Mouse (Mus musculus) thymus, postnatal 4 days (tissue): ENCODE data around the gene Asic3.

Experiments used
- DNase-seq: peaks from one replicate; pipeline ENCODE4 v3.0.0; 2021

Asic3 gene

GRCm38 (mm10) chr5:24423129-24424003, 10.2 kb downstream of the Asic3 start, which contains the start of the genes Cdk5 and Slc4a2:
Gene Cdk5 (minus strand): TSS chr5:24423530.
Gene Slc4a2 (plus strand): TSS chr5:24423837.
- peak; percentile 98 for DNase-seq

DNA sequence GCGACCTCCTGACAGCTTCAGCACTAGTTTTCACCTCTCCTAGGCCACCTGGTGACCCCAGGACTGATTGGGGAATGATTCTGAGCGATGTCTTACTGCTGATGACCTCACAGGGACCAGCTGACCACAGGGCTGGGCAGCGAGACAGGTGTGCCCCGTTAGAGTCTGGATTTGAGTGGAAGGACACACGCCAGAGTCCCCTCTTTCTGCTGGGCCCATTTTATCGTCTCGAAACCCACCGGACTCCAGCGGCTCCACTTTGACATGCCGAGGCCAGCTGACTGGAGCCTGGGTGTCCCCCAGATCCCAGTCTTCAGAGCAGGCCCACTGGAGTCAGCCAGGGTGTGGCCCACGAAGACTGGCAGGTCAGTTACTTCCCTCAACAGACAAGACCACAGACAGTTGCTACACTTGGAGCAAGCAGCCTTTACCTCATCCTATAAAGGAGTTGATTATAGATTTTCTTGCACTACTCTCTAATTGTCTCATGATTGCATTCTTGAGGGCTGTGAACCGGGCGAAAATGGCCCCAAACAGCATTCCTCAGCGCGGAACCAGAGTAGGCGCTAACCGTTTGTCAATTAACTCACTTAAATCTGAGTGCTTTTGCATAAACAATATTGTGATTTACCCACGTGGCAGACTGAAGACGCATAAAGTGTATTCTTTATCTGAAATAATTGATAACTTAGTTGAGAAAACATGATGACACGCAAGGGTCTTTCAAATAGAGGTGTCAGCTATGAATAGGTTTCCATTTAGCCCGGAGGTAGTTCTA, 11.0 kb downstream of the Asic3 start:
- peak; percentile 39 for DNase-seq

DNA sequence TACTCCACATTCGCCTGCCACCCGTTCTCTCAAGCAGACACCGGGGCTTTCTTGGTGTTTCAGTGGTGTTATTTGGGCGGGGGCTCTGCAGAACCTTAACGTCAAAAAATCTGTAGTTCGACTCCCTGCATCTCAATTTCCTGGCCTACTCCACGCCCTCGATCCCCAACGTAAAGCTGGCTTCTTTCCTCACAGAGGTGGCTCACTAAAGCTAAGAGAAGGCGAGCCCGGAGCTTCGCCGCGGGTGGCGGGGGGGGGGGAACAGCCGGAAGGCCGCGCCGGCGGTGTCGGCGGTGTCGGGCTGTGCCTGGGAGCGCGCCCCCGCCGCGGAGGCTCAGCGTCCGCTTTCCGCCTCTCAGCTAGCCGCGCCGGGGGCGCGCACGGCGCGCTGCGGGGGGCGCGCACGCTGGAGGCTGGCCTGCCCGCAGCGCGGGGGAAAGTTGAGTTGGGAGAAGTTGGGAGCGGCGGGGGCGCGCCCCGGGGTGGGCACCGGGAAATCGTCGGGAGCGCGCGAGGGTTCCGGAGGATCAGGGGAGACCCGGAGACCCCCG, 11.7 kb downstream of the Asic3 start:
- DNase-seq, result peak; percentile 91

GRCm38 (mm10) chr5:24425421-24426036, 12.3 kb downstream of the Asic3 start:
- DNase-seq, result peak; percentile 84

GRCm38 (mm10) chr5:24426037-24426432, 12.8 kb downstream of the Asic3 start:
- DNase-seq, result peak; percentile 59

DNA sequence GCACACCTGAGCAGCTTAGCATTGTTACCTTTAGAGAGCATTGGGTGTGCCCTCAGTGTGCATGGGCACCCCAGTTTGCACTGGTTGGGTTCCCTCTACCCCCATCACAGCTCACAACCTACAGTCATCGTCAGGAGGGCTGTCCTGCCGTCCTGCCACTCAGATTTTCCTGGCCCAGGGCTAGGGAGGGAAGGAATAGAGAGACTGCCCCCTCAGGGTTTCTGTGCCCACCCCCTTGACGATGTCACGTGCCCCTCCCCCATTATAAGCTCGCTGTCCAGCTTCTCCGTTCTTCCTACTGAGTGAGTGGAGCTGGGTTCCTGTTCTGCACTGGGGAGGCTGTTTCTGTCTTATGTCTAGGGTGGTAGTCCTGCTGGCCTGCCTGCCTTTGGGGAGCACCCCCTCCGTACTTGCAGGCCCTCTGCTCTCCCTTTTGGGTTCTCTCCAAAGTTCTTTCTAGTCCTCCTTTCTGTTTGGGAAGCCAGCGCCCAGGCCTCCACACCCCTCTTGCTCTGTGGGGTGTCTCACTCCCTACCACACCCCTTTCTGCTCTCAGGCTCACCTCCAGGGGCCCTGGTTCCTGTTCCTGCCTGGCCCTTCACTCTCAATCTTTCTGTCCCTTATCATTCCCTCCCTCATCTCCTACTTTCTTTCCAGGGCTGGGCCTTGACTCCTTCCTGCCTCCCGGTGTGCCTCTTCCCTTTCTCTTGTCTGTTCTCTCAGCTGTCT, 13.5 kb downstream of the Asic3 start:
- DNase-seq, result no peak

DNA sequence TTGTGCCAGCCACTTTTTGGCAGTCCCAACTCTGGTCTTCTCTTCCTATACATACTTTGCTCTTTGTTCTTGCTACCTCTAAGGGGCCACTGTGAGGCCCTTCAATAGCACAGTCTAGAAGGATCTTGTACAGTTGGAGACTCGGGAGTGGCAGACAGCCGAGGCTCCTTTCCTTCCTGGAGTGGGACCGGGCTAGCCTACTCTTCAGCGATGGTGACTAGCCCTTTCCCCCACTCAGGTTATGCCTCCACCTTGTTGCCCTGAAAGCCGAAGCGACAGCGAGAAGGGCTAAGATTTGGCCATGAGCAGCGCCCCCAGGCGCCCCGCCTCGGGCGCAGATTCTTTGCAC, 14.1 kb downstream of the Asic3 start:
- DNase-seq, result no peak

GRCm38 (mm10) chr5:24427981-24428402, 14.8 kb downstream of the Asic3 start:
- DNase-seq, result no peak

GRCm38 (mm10) chr5:24428596-24428995, 15.4 kb downstream of the Asic3 start:
- DNase-seq, result no peak

DNA sequence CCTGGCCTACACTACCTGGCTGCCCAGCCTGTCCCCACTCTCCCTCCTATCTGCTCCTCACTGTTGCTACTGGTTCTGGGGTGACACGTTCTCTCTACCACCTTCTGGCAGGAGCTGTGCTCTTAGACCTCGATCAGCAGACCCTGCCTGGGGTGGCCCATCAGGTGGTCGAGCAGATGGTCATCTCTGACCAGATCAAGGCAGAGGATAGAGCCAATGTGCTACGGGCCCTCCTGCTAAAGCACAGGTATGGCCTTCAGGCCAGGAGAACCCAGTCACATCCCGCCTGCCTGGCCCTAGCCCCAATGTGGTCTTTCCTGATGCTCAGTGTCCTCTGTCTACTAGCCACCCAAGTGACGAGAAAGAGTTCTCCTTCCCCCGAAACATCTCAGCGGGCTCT, 20.8 kb downstream of the Asic3 start:
- no peak for DNase-seq

DNA sequence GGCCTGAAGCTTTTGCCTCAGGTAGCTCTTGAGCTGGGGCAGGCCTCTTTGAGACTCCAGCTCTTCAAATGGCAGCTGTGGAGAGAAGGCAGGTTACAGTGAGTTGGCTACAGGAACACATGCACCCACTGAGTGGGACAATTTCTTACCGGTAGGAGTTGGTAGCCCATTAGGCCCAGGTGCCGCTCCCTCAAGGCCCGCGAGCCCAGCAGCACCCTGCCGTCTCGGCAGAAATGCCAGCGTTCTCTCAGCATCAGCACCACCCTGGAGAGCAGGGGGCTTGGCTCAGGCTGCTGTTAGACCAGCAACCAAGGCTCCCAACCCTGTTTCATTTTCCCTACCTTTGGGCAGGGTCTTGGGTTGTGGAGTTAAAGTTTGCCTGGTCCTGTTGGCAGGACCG, 28.0 kb downstream of the Asic3 start:
- no peak for DNase-seq

DNA sequence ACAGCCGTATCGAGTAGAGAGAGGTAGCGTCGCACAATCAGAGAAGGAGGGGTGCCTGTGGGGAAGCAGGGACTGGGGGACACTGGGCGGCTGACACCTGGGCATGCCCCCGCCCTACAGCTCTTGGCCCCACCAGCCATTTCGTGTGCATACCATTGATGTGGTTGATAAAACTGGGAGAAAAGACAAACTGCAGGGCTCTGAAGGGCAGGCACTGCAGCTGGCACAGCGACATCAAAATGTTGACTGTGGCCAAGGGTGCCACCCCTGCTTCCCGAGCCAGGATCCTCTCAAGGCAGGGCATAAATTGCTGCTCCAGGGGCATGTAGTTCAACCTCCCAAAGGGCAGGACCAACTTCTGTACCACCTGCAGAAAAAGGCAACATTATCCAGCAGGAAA, 28.8 kb downstream of the Asic3 start:
- peak; percentile 38 for DNase-seq

- DNase-seq, result no peak
These were observed 30.0 kb downstream of the Asic3 start for GRCm38 (mm10) chr5:24443204-24443603.

GRCm38 (mm10) chr5:24443927-24444326, 30.7 kb downstream of the Asic3 start:
- peak; percentile 24 for DNase-seq

- peak; percentile 98 for DNase-seq
These were observed 31.7 kb downstream of the Asic3 start, which contains the start of gene Fastk for GRCm38 (mm10) chr5:24444746-24445427. Gene Fastk (minus strand): TSS chr5:24445287.

- DNase-seq, result peak; percentile 49
These were observed 32.4 kb downstream of the Asic3 start for GRCm38 (mm10) chr5:24445428-24446080.

GRCm38 (mm10) chr5:24446630-24447029, 33.4 kb downstream of the Asic3 start:
- no peak for DNase-seq

DNA sequence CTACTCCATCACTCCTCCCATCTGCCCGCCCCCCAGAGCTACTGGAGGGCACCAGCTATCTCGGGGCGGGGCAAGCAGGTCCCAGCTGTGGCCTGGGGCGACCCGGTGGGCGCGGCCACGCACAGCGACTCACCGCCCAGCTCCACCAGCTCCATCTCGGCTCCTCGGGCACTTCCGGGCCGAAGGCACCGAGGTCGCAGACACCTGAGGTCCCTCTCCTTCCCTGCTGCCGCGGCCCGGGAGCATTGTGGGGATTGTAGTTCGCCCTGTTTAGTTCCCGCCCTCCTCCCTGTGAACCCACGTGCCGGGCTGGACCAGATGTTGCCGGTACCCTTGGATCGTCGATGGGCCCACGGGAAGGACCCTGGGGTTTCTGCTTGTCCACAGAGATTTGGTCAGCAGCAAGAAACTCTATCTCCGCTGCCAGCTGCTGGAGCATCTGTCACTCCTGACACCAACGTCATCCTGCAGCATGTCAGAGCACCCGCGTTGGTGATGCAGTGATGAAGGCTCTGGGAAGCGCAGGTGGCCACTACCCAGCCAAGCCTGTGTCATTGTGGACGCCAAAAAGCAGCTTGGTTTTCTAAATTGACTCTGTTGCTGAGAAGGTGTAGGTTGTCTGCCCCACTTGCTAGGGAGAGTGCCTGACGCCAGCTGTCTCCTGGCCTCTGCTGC, 34.6 kb downstream of the Asic3 start, which contains the start of gene Tmub1:
Gene Tmub1 (minus strand): TSS at position 231 of the 675 bp plus-strand sequence.
- peak; percentile 89 for DNase-seq

GRCm38 (mm10) chr5:24451264-24452029, 38.3 kb downstream of the Asic3 start:
- peak; percentile 90 for DNase-seq
